Mouse (Mus musculus): ENCODE results near the gene Fndc7. TPM values are rescaled to one million over a fixed set of nuclear protein-coding genes. Genes with fewer than 3 reads are reported as not detected.
A peak's percentile ranks its signal among the peaks of the same experiment; 100 is the strongest.

Gene Fndc7
- polyA plus RNA-seq, 2 experiments, result 0.23 to 0.35 TPM

DNA sequence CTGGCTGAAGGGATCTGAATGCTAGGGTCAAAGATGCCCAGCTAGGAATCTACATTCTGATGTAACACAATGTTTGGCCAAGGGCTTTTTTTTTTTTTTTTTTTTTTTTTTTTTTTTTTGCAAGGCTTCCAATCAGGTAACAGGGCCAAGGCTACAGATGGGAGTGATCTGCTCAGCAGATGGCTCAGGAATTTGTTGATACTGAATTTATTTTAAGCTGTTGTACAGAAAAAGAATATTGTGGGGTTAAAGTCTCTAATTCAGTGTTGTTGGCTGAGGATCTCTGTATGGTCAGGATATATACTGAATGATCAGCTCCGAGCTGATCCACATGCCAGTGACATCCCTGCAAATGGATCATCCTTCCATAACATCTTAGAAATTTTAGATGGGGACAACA lies 26.2 kb upstream of the Fndc7 start:
- no peak for DNase-seq (ENCODE audit: low spot score)
- no peak for TF ChIP-seq POLR2A (IDR thresholded peaks at IDR 0.05; ENCODE audit: borderline replicate concordance, extremely low read depth, insufficient read depth, insufficient read length)
- Histone ChIP-seq H3K9ac (ENCODE audit: low read depth, low read length, severe bottlenecking) (no peak overlapping the region), H3K4me1 (ENCODE audit: control insufficient read depth, insufficient read depth, low read length) (no peaks in the 10 kb centered on the region), H3K27me3 (ENCODE audit: control insufficient read depth, insufficient read depth, low read length) (no peaks in the 10 kb centered on the region), H3K27ac (replicated peaks; ENCODE audit: low read depth, low read length) (no peak overlapping the region), H3K4me2 (replicated peaks; ENCODE audit: low read depth, low read length, severe bottlenecking) (no peak overlapping the region), H3K36me3 (ENCODE audit: control insufficient read depth, insufficient read depth, low read length) (no peaks in the 10 kb centered on the region), H3K4me3 (replicated peaks; ENCODE audit: low read length) (no peak overlapping the region), H3K9me3 (ENCODE audit: control insufficient read depth, low read length) (no peaks in the 10 kb centered on the region)
- ATAC-seq (ENCODE audit: low FRiP score, low read depth), result no peak
- WGBS, result 79% methylated on average over 1 of the region's 1 CpGs

DNA sequence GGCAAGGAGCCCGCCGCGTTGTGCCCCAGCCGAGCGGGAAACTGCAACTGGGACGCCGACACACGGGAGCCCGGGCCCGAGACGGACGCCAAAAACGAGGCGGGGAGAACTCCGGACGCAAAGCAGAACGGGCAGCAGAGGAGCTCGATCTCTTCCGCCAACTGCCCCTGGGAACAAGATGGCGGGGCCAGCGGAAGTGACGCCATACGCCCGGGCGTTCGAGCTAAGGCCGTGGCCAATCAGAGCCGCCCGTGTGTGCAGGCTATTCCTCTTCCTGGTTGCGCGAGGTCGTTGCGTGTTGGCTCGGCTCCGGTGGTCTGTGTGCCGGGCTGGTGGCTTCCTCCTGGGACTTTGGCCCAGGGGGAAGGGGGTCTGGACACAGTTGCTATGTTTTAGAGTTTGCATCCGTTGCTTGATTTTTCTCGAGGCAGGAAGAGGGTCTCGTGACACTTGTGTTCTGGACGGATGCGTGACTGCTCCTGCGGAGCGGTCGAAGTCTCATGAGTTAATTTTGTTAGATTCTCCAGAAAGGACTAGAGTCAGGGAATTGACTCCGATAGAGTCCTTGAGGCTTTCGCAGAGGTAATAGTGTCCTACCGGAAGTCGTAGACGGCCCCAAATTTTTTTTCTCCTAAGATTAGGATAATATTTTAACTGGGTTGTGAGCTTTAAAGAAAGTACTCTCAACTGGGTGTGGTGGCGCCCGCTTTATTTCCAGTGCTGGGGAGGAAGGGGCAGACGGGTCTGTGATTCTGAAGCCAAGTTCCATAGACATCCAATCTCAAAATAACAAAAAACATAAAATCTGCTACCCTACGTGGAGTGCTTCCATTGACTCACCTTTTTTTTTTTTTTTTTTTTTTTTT lies 22.0 kb upstream of the Fndc7 start, which contains the start of gene Prpf38b:
Prpf38b (minus strand) TSS at position 180 of the 866 bp plus-strand sequence.
- DNase-seq (ENCODE audit: low spot score) (peak; percentile 98), ATAC-seq (ENCODE audit: low FRiP score, low read depth) (peak; percentile 98)
- peak within 1 kb of the TSS; percentile 93 for H3K4me3 ChIP-seq (replicated peaks; ENCODE audit: low read length)
- peak within 1 kb of the TSS; percentile 71 for H3K4me2 ChIP-seq (replicated peaks; ENCODE audit: low read depth, low read length, severe bottlenecking)
- peak within 1 kb of the TSS; percentile 98 for H3K27ac ChIP-seq (replicated peaks; ENCODE audit: low read depth, low read length)
- H3K4me1 ChIP-seq (ENCODE audit: control insufficient read depth, insufficient read depth, low read length), result peaks cover 5% of the 10 kb centered on the region; the same call in 1 of the 2 replicates
- H3K36me3 ChIP-seq (ENCODE audit: control insufficient read depth, insufficient read depth, low read length), result peaks cover 17% of the 10 kb centered on the region; the same call in 1 of the 2 replicates
- no peaks in the 10 kb centered on the region for H3K27me3 ChIP-seq (ENCODE audit: control insufficient read depth, insufficient read depth, low read length)
- peak within 1 kb of the TSS; percentile 87 for H3K9ac ChIP-seq (ENCODE audit: low read depth, low read length, severe bottlenecking)
- under 1% methylated on average over 50 of the region's 53 CpGs for WGBS
- H3K9me3 ChIP-seq (ENCODE audit: control insufficient read depth, low read length), result no peaks in the 10 kb centered on the region
- TF ChIP-seq POLR2A (IDR thresholded peaks at IDR 0.05; ENCODE audit: borderline replicate concordance, extremely low read depth, insufficient read depth, insufficient read length), result peak; percentile 87; the same call in 1 of the 2 replicates

DNA sequence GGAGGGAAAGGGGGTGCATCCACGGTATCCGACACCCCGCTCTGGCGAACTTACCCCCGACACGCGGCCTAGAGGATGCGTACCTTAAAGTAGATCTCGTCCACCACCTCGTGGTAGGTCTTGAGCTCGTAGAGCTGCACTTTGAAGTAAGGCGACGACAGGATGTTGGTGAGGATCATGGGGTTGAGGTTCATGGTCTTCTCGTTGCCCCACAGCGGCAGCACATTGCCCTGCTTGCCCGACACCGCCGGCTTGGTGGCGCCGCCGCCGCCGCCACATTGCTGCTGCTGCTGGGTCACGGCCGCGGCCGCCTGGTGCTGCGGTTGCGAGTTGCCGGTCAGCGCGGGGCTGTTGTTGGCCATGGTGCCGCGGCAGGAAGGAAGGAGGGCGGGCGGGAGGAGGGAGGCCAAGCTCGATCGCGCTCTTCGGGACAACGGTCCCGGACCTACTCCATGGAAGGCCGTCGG lies 21.3 kb upstream of the Fndc7 start:
- Histone ChIP-seq H3K4me1 (ENCODE audit: control insufficient read depth, insufficient read depth, low read length) (peaks cover 5% of the 10 kb centered on the region; the same call in 1 of the 2 replicates), H3K36me3 (ENCODE audit: control insufficient read depth, insufficient read depth, low read length) (peaks cover 23% of the 10 kb centered on the region), H3K4me2 (replicated peaks; ENCODE audit: low read depth, low read length, severe bottlenecking) (peak overlapping the region; percentile 71), H3K9ac (ENCODE audit: low read depth, low read length, severe bottlenecking) (peak overlapping the region; percentile 87), H3K27me3 (ENCODE audit: control insufficient read depth, insufficient read depth, low read length) (no peaks in the 10 kb centered on the region), H3K9me3 (ENCODE audit: control insufficient read depth, low read length) (no peaks in the 10 kb centered on the region), H3K4me3 (replicated peaks; ENCODE audit: low read length) (peak overlapping the region; percentile 93), H3K27ac (replicated peaks; ENCODE audit: low read depth, low read length) (peak overlapping the region; percentile 98)
- DNase-seq (ENCODE audit: low spot score) (peak; percentile 72), ATAC-seq (ENCODE audit: low FRiP score, low read depth) (peak; percentile 86)
- 4% methylated on average over 41 of the region's 44 CpGs for WGBS
- no peak for TF ChIP-seq POLR2A (IDR thresholded peaks at IDR 0.05; ENCODE audit: borderline replicate concordance, extremely low read depth, insufficient read depth, insufficient read length)

DNA sequence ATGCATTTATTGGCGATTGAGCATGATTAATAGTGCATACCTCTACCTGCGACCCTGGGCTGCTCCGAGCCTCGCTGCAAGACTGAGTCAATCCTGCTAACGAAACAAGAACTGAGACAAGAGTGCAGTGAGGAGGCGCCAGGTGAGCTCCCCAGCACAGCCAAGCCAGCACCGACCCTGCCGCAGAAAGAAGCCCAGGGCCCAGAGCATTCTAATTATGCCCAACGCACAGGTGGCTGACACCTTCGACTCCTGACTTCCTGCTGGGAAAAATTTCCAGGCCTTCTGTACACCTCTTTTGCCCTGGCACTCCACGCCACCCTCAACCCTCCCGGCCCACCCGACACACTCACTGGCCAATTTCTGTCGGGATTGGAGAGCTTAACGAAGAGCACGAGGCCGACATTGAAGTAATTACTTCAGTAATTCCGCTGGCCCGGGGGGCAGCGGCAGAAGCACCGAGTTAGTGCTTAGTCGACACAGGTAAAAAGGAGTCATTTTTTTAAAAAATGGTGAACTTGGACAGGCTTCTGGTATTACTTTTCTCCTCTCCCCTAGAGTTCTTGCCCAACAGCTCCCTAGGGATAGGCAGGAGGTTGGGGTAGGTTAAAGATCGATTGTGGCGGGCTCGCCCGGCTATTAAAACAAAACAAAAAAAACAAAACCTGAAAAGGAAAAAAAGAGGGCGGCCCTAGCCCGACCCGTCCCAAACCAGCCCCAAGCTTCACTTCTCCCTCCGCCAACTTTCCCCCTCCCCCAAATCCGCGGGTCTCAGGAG lies 20.7 kb upstream of the Fndc7 start:
- Histone ChIP-seq H3K4me1 (ENCODE audit: control insufficient read depth, insufficient read depth, low read length) (peaks cover 5% of the 10 kb centered on the region; the same call in 1 of the 2 replicates), H3K9ac (ENCODE audit: low read depth, low read length, severe bottlenecking) (peak overlapping the region; percentile 87), H3K27me3 (ENCODE audit: control insufficient read depth, insufficient read depth, low read length) (no peaks in the 10 kb centered on the region), H3K9me3 (ENCODE audit: control insufficient read depth, low read length) (no peaks in the 10 kb centered on the region), H3K4me3 (replicated peaks; ENCODE audit: low read length) (peak overlapping the region; percentile 93), H3K36me3 (ENCODE audit: control insufficient read depth, insufficient read depth, low read length) (peaks cover 28% of the 10 kb centered on the region), H3K27ac (replicated peaks; ENCODE audit: low read depth, low read length) (peak overlapping the region; percentile 98), H3K4me2 (replicated peaks; ENCODE audit: low read depth, low read length, severe bottlenecking) (peak overlapping the region; percentile 71)
- 0% methylated on average over 32 of the region's 32 CpGs for WGBS
- ATAC-seq (ENCODE audit: low FRiP score, low read depth), result no peak
- TF ChIP-seq POLR2A (IDR thresholded peaks at IDR 0.05; ENCODE audit: borderline replicate concordance, extremely low read depth, insufficient read depth, insufficient read length), result no peak
- DNase-seq (ENCODE audit: low spot score), result no peak

DNA sequence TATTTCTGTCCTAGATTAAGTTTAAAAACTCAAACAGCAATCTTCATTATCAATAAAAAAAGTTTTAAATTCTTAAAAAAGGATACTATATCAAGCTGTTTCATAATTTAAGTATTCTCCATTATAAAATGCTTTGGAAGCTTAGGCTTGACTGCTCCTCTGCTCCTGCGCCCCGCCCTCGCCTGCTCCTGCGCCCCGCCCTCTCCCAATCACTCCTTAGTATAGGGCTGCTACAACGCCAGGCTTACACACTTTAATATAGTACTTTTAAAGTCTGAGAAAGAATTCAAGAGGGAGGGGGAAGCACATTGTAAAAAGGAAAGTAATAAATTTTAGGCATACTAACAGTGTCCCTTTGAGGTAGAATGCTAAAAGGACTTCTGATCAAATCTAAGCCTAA lies 13.1 kb upstream of the Fndc7 start:
- TF ChIP-seq POLR2A (IDR thresholded peaks at IDR 0.05; ENCODE audit: borderline replicate concordance, extremely low read depth, insufficient read depth, insufficient read length), result no peak
- ATAC-seq (ENCODE audit: low FRiP score, low read depth) (no peak), DNase-seq (ENCODE audit: low spot score) (no peak)
- H3K27ac ChIP-seq (replicated peaks; ENCODE audit: low read depth, low read length), result no peak overlapping the region
- no peak overlapping the region for H3K9ac ChIP-seq (ENCODE audit: low read depth, low read length, severe bottlenecking)
- no peak overlapping the region for H3K4me2 ChIP-seq (replicated peaks; ENCODE audit: low read depth, low read length, severe bottlenecking)
- no peaks in the 10 kb centered on the region for H3K4me1 ChIP-seq (ENCODE audit: control insufficient read depth, insufficient read depth, low read length)
- H3K36me3 ChIP-seq (ENCODE audit: control insufficient read depth, insufficient read depth, low read length), result peaks cover 68% of the 10 kb centered on the region
- H3K27me3 ChIP-seq (ENCODE audit: control insufficient read depth, insufficient read depth, low read length), result no peaks in the 10 kb centered on the region
- 79% methylated on average over 6 of the region's 6 CpGs for WGBS
- no peak overlapping the region for H3K4me3 ChIP-seq (replicated peaks; ENCODE audit: low read length)
- no peaks in the 10 kb centered on the region for H3K9me3 ChIP-seq (ENCODE audit: control insufficient read depth, low read length)
